Mouse (Mus musculus) telencephalon, adult 2 months (tissue): ENCODE data around the gene Knstrn.

Experiments used
- DNase-seq: peaks from one replicate; pipeline ENCODE4 v3.0.0-alpha.2; 2011; ENCODE audit warnings: low read depth, low spot score

Knstrn gene

GRCm38 (mm10) chr2:118861454-118862339, 47.9 kb downstream of the Knstrn start, which contains the start of gene Ivd:
Gene Ivd (plus strand): TSS chr2:118861954.
- DNase-seq = peak; percentile 98

DNA sequence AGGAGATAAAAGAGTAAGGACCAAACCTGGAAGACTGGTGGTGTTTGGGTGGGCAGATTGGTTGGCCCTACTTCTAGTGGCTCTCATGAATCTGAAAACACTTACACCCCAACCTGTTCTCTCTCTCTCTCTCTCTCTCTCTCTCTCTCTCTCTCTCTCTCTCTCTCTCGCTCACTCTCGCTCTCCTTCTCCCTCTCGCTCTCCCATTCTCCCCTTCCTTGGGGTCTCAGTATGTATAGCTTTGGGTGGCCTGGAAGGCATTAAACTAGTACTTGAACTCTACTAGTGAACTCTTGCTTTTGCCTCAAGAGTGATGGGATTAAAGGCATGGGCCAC, 48.5 kb downstream of the Knstrn start:
- no peak for DNase-seq

DNA sequence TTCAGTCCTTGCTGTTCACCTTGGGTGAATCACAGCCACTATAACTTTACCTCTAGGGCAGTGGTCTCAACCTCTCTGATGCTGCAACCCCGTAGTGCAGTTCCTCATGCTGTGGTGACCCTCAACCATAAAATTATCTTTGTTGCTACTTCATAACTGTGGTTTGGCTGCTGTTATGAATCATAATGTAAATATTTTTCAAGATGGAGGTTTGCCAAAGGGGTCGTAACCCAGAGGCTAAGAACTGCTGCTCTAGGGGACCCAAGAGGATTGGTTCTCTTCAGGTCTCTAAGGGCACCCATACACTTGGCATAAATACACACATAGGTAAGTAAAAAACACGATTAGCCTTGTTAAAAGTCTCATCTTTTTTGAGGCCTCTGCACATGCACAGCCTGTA, 56.8 kb downstream of the Knstrn start:
- no peak for DNase-seq

DNA sequence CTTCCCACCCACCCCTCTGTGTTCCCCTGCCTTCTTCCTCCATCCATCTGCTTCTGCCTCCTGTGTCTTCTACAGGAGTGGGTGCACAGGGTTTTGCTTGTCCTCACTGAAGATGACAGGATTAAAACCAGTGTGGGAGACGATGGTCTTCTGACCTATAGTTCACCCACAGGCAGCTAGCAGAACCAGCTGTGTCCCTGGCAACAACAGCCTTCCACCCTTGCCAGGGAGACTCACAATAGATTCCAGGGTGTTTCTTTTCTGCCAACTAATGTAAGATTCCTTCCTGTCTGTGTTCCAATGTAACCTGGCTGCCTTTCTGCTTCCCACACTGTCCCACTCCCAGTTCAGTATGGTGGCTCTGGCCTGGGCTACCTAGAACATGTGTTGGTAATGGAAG, 57.2 kb downstream of the Knstrn start:
- DNase-seq = no peak

DNA sequence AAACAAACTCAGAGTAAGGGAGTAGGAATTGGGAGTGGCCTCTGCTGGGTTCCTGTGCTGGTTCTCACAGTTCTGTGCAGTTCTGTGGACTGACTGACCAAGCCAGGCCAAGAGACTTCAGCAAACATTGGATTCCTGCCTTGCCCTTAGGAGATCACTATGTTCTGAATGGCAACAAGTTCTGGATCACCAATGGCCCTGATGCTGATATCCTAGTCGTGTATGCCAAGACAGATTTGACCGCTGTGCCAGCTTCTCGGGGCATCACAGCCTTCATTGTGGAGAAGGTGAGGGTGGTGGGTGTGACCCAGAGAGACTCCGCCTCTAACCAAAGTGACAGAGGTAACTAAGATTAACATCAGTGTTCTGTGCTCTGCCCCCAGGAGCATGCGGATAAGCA, 59.2 kb downstream of the Knstrn start:
- no peak for DNase-seq

- no peak for DNase-seq
These were observed 60.2 kb downstream of the Knstrn start for GRCm38 (mm10) chr2:118873890-118874430.

GRCm38 (mm10) chr2:118875316-118875715, 61.5 kb downstream of the Knstrn start:
- DNase-seq = no peak

GRCm38 (mm10) chr2:118876453-118876852, 62.6 kb downstream of the Knstrn start:
- no peak for DNase-seq

DNA sequence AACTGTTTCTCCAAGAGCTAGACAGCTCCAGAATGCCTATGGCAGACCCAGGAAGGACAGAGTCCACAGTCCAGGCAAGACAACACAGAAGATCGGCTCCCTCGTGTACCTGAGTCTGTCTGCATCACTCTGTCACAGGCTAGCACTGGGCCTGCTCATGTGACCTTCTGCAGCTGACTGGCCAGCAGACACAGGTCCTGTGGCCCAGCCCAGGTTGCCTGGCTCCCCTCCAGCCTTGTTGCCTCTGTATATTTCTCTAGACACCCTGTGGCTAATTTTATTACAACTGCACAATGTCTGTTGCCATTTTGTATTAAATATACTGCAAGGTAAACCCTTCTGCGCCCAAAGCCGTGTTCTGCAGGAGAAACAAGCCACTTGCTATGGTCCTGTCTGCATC, 67.2 kb downstream of the Knstrn start:
- DNase-seq = no peak

DNA sequence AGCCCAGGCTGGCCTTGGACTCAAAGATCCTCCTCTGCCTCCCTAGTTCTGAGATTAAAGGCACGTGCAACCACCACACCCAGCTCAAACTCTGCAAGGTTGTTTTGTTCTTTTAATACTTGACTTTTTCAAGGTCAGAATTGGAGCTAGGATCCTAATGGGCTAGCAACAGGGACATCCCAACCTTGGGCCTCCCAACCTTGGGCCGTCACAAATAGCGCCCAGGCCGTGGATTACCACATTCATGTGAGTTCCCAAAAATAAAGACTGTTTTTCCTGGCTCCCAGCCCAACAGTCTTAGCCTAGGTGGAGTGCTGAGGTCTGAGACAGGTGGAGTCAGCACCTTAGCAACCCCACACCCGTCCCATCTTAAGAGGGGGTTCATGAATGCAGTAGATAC, 68.2 kb downstream of the Knstrn start:
- DNase-seq = no peak

DNA sequence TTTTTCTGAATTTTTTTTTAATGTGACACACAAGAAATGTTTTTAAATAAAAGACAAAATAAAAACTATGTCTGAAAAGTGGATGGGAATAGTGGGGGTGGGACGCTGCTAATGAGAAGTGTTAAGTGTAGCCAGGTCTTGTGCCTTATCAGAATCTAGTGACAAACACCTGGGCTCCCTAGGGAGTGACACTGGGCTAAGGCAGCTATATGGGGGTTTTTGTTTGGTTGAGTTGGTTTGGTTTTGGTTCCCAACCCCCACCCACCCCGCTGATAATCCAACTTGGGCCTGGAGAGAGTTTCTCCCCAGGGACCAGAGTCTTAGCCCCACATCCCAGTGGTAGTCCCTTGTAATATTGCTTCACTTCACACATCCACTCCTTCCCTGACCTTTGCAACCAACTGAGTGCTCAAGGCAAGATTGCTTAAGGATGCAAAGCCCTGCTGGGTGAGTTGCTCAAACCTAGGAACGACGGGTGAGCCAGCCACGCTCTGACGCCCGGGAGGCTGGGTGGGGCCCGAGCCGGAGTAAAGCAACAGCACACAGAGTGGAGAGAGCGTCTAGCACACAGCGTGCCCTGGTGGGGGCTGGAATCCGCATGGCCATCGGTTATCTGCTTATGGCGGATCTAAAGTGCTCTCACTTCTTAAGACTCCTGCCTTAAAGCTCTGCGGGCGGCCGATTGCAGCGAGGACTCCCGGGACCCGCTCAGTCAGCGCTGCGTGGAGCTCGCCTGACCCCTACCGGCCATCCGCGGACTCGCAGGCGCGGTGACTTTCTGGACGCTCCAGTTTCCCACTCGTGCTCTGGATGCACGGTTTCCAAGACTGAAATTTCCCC, 69.3 kb downstream of the Knstrn start:
- DNase-seq = no peak

DNA sequence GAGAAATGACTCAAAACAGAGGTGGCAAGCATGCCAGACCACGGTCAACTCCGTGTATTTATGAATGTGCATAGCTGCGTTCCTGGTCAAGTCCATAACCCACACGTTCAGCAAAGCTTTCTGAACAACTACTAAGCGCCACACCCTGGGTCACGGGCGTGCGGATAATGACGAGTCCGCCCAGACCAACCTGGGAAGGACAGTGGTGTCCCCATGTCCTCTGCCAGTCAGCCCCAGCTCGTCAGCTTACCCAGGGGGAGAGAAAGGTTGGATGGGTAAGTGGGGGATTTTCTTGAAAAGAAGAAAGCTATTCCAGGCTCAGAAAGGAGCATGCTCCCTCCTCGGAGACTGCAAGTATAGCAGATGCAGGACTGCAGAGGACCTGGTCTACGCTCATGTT, 73.6 kb downstream of the Knstrn start:
- DNase-seq = no peak

- no peak for DNase-seq
These were observed 74.2 kb downstream of the Knstrn start for GRCm38 (mm10) chr2:118887845-118888548.

- no peak for DNase-seq
These were observed 77.4 kb downstream of the Knstrn start for GRCm38 (mm10) chr2:118891173-118891572.

- DNase-seq = no peak
These were observed 82.4 kb downstream of the Knstrn start for GRCm38 (mm10) chr2:118895990-118896913.

DNA sequence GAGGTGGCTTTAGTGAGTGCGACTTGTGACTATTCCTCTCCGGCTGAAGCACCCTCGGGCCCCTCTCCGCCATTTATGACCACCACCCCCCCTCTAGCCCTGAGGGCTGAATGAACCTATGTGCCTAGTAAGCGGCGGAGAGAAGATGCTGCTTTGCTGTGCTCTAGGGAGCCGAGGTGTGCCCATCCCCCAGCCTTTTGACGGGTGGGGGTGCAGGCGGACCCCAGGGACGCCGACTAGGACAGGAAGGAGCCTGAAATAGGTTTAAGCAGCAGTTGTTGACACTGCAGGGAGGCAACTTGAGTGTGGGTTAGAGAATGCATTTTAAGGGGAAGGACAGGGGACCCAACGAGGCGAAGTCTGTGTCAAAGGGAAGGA, 83.1 kb downstream of the Knstrn start:
- no peak for DNase-seq

- DNase-seq = no peak
These were observed 83.6 kb downstream of the Knstrn start for GRCm38 (mm10) chr2:118897392-118897791.

DNA sequence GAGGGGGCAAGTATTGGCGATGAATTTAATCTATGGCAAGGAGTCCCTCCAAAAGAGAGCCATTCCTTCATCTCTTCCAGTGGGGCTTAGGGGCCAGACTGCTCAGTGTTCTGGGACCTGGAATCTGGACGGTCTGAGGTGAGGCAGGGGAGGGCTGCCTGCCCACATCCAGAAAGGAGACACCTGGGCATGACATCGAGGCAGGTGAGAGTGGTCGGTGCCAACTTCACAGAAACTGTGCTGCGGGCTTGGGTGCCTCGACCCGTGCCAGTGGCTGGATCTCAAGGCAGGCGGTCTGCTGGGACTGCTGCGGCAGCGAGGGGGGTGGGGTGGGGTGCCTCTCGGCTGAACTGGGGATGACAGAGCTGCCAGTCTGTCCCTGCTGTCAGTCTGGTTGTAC, 84.0 kb downstream of the Knstrn start:
- no peak for DNase-seq

- no peak for DNase-seq
These were observed 85.0 kb downstream of the Knstrn start for GRCm38 (mm10) chr2:118898771-118899170.

- DNase-seq = no peak
These were observed 85.5 kb downstream of the Knstrn start for GRCm38 (mm10) chr2:118899306-118899705.
